Mouse (Mus musculus): ENCODE data around the gene Casp6.

- no peak for TF ChIP-seq POLR2A (IDR thresholded peaks at IDR 0.05; ENCODE audit: borderline replicate concordance, low read depth, low read length)
- TF ChIP-seq CTCF (IDR thresholded peaks at IDR 0.05; ENCODE audit: low read depth, low read length), result no peak
Measured at GRCm38 (mm10) chr3:129948359-129948758, 47.1 kb downstream of the Casp6 start.
